Mouse (Mus musculus) hindbrain, embryonic 12.5 days (tissue): ENCODE results near the gene Adgrl3. TPM values are rescaled to one million over a fixed set of nuclear protein-coding genes. Genes with fewer than 3 reads are reported as not detected.
A peak's percentile ranks its signal among the peaks of the same experiment; 100 is the strongest.
"Not testable (repeated sequence)": the region's sequence is repeated elsewhere in the genome, so short reads cannot be mapped to it uniquely, and the experiment has no call there.

ENCODE experiments used
- ATAC-seq: fragments of 200-750 bp; cut with Nextera tagmentation; 2 replicates; pipeline ENCODE4 v1.8.0; 2017; ENCODE audit warnings: moderate TSS enrichment; ENCODE audit not compliant: low FRiP score
- H3K27ac ChIP-seq: fragments of 300-500 bp; sonication (generic); 2 replicates; pipeline ENCODE4 v1.5.1; 2016; ENCODE audit warnings: mild to moderate bottlenecking
- H3K27me3 ChIP-seq: fragments of 300-500 bp; sonication (generic); 2 replicates; pipeline ENCODE4 v1.6.1; 2016; ENCODE audit warnings: mild to moderate bottlenecking
- H3K36me3 ChIP-seq: fragments of 300-500 bp; sonication (generic); 2 replicates; pipeline ENCODE4 v1.6.1; 2016; ENCODE audit warnings: mild to moderate bottlenecking
- H3K4me1 ChIP-seq: fragments of 300-500 bp; sonication (generic); 2 replicates; pipeline ENCODE4 v1.6.1; 2016
- H3K4me2 ChIP-seq: fragments of 300-500 bp; sonication (generic); replicated peaks from 2 replicates; pipeline ENCODE4 v1.6.1; 2016; ENCODE audit warnings: mild to moderate bottlenecking
- H3K4me3 ChIP-seq: fragments of 300-500 bp; sonication (generic); 2 replicates; pipeline ENCODE4 v1.5.1; 2016; ENCODE audit warnings: mild to moderate bottlenecking
- H3K9ac ChIP-seq: fragments of 300-500 bp; sonication (generic); 2 replicates; pipeline ENCODE4 v1.6.1; 2016; ENCODE audit warnings: mild to moderate bottlenecking, moderate library complexity
- H3K9me3 ChIP-seq: fragments of 300-500 bp; sonication (generic); replicated peaks from 2 replicates; pipeline ENCODE4 v1.6.1; 2016; ENCODE audit warnings: mild to moderate bottlenecking
- WGBS: fragments of 180-500 bp; shearing (Covaris S2); methylation state at CpG from one replicate; pipeline ENCODE4 v1.1.7; 2016; 5-methylcytosine and 5-hydroxymethylcytosine counted together
- polyA plus RNA-seq: library from polyadenylated mRNA; unstranded; fragments of >200 nt; fragmentation: Nextera tagmentation; extraction: Ambion mirVana; gene quantifications from 2 replicates; pipeline ENCODE4 v1.2.1, GENCODE M21; 2016

The Adgrl3 gene
- polyA plus RNA-seq, 1 experiment from 2014 or later = 54.9 TPM

DNA sequence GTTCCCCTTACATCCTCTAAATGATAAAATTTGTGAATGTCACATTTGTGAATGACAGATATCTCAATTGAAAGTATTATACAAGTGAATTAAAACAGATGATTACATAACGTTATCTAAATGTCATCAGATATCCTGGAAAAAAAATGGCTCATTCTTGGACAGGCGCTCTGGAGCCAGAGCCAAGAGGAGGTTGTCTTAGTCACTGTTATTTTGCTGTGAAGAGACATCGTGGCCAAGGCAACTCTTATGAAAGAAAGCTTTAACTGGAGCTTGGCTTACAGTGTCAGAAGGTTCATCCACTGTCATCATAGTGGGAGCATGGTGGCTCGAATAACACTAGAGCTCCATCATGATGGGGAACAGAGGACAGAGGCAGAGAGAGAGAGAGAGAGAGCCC is 511.7 kb downstream of the Adgrl3 start:
- 94% methylated on average over 4 of the region's 4 CpGs for WGBS

DNA sequence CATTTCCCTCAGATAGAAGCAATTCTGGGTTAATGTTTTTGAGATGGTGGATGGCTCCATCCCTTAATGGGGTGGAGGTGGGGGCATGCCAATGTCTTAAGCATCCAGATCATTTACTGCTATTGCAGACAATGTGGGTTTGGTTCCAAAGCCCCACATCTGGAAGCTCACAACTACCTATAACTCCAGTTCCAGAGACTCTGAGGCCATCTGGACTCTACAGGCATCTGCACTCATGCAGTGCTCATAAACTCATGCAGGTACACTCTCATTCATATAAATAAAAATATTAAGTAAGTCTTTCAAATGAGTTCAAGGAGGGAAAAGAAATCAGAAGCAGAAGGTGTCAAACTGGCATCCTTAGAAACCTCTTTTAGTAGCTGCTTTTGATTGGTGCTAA is 530.3 kb downstream of the Adgrl3 start:
- Histone ChIP-seq H3K9me3 (no peaks in the 10 kb centered on the region), H3K27me3 (no peaks in the 10 kb centered on the region)

More for the DNA sequence above, 511.7 kb downstream of the Adgrl3 start:
- ATAC-seq = no peak
- Histone ChIP-seq H3K9me3 (no peaks in the 10 kb centered on the region), H3K9ac (no peak overlapping the region), H3K27ac (no peak overlapping the region), H3K36me3 (no peaks in the 10 kb centered on the region), H3K4me2 (no peak overlapping the region), H3K27me3 (no peaks in the 10 kb centered on the region), H3K4me1 (no peaks in the 10 kb centered on the region), H3K4me3 (no peak overlapping the region)

DNA sequence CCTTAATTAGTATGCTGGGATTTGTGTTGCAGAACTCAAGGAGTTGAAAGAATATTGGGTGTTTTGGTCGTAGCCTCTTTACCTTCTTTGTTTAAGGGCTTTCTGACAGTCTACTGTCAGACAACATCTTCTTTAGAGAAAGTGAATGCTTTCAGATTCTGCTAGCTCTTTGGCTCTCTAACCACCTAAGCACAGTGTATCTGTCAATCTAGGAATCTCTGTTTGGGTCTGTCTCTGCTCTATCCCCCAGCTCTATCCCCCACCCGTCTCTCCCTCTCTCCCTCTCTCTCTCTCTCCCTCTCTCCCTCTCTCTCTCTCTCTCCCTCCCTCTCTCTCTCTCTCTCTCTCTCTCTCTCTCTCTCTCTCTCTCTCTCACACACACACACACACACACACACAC is 535.2 kb downstream of the Adgrl3 start:
- H3K4me1 ChIP-seq, ATAC-seq, H3K27ac ChIP-seq, H3K36me3 ChIP-seq, H3K27me3 ChIP-seq, H3K9ac ChIP-seq, H3K4me3 ChIP-seq, H3K4me2 ChIP-seq, H3K9me3 ChIP-seq: not testable (repeated sequence)
- WGBS = 74% methylated on average over 2 of the region's 2 CpGs

More for the DNA sequence above, 530.3 kb downstream of the Adgrl3 start:
- no peak overlapping the region for H3K4me3 ChIP-seq
- H3K9ac ChIP-seq = no peak overlapping the region
- H3K27ac ChIP-seq = no peak overlapping the region
- ATAC-seq = no peak
- no peaks in the 10 kb centered on the region for H3K4me1 ChIP-seq
- H3K36me3 ChIP-seq = no peaks in the 10 kb centered on the region
- no peak overlapping the region for H3K4me2 ChIP-seq

DNA sequence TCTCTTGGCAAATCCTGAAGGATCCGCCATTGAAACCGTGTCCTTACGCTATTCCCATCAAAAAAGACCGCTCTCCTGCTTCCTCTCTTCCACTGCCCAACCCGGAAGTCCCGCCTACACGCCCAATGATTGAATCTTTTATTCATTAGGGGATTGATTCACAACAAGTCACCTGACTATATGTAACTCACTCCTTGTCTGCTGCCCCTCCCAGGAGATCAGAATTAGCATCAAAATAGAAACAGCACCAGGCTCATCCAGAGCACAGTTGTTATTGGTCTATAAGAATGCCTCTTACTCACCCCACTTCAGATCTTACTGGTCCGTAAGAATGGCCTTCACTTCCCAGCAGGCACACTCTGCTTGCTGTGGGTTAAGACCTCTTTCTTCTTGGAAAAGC is 536.1 kb downstream of the Adgrl3 start:
- peak; percentile 73 for ATAC-seq
- H3K4me3 ChIP-seq = no peak overlapping the region
- 68% methylated on average over 8 of the region's 8 CpGs for WGBS

DNA sequence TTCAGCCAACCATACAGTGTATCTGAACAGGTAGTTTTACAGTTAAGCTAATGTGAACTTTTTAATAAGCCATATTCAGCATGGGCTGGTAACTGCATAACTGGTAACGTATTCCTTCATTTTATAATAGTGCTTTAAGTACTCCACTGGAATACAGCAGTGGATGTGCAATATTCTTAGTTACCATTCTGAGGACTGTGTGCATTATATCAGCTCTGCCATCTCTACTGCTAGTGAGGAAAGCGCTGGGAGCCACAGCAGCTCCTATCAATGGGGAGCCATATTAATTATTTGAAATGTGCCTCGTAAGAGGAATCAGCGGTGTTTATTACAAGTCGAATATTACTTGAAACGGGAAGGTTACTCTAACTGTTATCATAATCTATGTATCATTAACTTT is 539.0 kb downstream of the Adgrl3 start:
- H3K4me1 ChIP-seq = no peaks in the 10 kb centered on the region
- WGBS = 91% methylated on average over 6 of the region's 6 CpGs
- H3K4me2 ChIP-seq = no peak overlapping the region
- no peak for ATAC-seq
- H3K27ac ChIP-seq = no peak overlapping the region
- H3K36me3 ChIP-seq = no peaks in the 10 kb centered on the region
- no peaks in the 10 kb centered on the region for H3K9me3 ChIP-seq
- H3K9ac ChIP-seq = no peak overlapping the region
- H3K27me3 ChIP-seq = no peaks in the 10 kb centered on the region
- H3K4me3 ChIP-seq = no peak overlapping the region

More for the DNA sequence above, 536.1 kb downstream of the Adgrl3 start:
- H3K9me3 ChIP-seq = no peaks in the 10 kb centered on the region
- no peaks in the 10 kb centered on the region for H3K36me3 ChIP-seq
- no peak overlapping the region for H3K9ac ChIP-seq
- H3K27me3 ChIP-seq = no peaks in the 10 kb centered on the region
- no peak overlapping the region for H3K4me2 ChIP-seq
- no peaks in the 10 kb centered on the region for H3K4me1 ChIP-seq
- no peak overlapping the region for H3K27ac ChIP-seq

DNA sequence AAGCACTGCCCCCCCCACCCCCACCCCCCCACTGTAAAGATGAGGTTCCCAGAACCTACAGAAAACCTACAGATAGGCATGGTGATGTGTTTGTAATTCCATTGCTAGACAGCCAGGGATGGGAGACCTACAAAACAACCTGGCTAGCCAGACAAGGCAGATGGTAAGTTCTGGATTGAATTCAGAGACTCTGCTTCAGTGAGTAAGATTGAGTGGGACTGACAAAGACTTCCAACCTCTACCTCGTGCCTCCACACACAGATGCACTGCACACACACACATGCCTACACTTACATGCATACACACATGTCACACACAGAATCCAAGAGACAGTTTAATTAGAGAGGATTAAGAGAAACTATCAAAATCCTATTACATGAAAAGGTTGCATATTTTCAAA is 544.4 kb downstream of the Adgrl3 start:
- Histone ChIP-seq H3K4me3 (no peak overlapping the region), H3K9me3 (no peaks in the 10 kb centered on the region), H3K4me2 (no peak overlapping the region), H3K4me1 (no peaks in the 10 kb centered on the region), H3K27ac (no peak overlapping the region), H3K9ac (no peak overlapping the region), H3K27me3 (no peaks in the 10 kb centered on the region), H3K36me3 (no peaks in the 10 kb centered on the region)
- WGBS = 63% methylated on average over 1 of the region's 1 CpGs
- no peak for ATAC-seq

DNA sequence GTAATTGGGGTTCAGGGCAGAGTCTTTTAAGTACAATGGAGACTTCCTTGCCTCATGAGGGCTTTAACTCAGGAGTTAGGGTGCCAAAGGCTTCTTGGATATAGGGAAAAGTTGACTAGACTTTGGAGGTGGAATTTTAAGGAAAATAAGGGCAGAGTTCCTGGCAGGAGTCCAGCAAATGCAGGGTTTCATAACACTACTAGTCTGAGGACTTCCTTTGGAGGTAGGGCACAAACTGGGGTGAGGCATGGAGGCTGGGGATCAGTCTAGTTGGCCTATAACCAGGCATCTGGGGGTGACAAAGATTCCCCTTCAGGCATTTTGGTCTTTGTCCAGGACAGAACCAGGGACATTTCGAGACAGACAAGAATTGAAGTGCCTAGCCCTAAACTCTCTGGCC is 546.6 kb downstream of the Adgrl3 start:
- Histone ChIP-seq H3K27ac (no peak overlapping the region), H3K4me3 (no peak overlapping the region), H3K27me3 (no peaks in the 10 kb centered on the region), H3K4me1 (no peaks in the 10 kb centered on the region), H3K36me3 (no peaks in the 10 kb centered on the region), H3K9ac (no peak overlapping the region), H3K9me3 (no peaks in the 10 kb centered on the region), H3K4me2 (no peak overlapping the region)
- ATAC-seq = no peak
- 94% methylated on average over 1 of the region's 1 CpGs for WGBS

DNA sequence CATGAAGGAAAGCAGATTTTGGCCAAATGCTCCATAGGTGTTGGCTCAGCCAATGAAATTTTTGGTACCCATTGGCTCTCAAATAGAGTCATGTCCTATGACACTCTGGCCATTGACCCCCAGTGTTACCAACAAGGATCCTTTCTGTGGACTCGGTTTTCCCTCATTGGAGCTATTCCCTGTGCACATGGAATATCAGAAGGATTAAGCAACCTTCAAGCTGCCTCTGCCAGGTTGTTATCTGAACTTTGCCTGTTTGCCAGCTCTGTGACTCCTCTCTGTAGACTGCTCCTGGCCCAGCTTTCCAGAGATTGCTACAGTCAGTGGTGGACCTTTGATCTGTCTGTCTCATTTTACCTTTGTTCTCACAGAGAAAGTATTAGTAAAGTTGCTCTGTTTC is 548.8 kb downstream of the Adgrl3 start:
- Histone ChIP-seq H3K4me3 (no peak overlapping the region), H3K36me3 (no peaks in the 10 kb centered on the region), H3K4me1 (no peaks in the 10 kb centered on the region), H3K27ac (no peak overlapping the region), H3K27me3 (no peaks in the 10 kb centered on the region), H3K9ac (no peak overlapping the region), H3K4me2 (no peak overlapping the region), H3K9me3 (no peaks in the 10 kb centered on the region)
- 70% methylated on average over 1 of the region's 1 CpGs for WGBS
- ATAC-seq = no peak

DNA sequence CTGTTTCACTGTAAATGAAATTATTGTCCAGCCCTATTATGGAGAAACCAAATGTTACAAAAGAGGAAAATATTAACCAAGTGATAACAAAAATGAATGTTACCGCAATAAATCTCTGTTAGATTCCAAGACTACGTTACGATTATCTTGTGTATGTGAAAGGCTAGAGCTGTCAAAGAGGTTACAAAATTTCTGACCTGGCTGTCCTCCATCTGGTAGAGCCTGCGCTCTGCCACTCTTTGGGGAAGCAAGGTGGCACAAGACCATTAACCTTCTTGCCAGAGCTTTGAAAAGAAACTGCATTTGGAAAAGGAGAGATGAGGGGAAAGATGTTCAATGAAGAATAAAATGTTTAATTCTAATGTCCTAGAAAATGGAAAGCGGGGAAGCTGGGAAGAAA is 562.9 kb downstream of the Adgrl3 start:
- Histone ChIP-seq H3K27ac (no peak overlapping the region), H3K4me3 (no peak overlapping the region), H3K9me3 (no peaks in the 10 kb centered on the region), H3K27me3 (no peaks in the 10 kb centered on the region), H3K4me1 (no peaks in the 10 kb centered on the region), H3K9ac (no peak overlapping the region), H3K36me3 (no peaks in the 10 kb centered on the region), H3K4me2 (no peak overlapping the region)
- ATAC-seq = no peak
- 81% methylated on average over 5 of the region's 5 CpGs for WGBS

DNA sequence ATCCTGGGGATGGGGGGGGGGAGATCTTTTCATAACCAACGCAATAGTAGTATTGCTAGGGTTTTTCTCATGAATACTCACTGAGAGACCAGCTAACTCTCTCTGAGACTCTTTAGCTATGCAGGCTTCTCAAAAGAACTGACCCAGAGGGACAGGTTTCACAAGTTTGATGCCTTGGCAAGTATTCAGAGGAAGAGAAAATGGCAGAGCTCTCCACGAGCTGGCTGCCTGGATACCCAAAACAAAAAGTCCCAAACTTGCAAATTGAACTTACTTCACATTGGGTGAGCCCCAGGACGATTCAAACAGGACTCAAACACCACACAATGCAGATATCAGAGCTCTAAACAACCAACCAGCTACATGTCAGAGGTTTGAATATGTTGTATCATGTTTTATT is 563.5 kb downstream of the Adgrl3 start:
- H3K4me2 ChIP-seq = no peak overlapping the region
- H3K4me1 ChIP-seq = no peaks in the 10 kb centered on the region
- ATAC-seq = no peak
- no peak overlapping the region for H3K27ac ChIP-seq
- WGBS = 21% methylated on average over 3 of the region's 3 CpGs
- no peak overlapping the region for H3K9ac ChIP-seq
- no peak overlapping the region for H3K4me3 ChIP-seq
- H3K27me3 ChIP-seq = no peaks in the 10 kb centered on the region
- H3K36me3 ChIP-seq = no peaks in the 10 kb centered on the region
- H3K9me3 ChIP-seq = no peaks in the 10 kb centered on the region

DNA sequence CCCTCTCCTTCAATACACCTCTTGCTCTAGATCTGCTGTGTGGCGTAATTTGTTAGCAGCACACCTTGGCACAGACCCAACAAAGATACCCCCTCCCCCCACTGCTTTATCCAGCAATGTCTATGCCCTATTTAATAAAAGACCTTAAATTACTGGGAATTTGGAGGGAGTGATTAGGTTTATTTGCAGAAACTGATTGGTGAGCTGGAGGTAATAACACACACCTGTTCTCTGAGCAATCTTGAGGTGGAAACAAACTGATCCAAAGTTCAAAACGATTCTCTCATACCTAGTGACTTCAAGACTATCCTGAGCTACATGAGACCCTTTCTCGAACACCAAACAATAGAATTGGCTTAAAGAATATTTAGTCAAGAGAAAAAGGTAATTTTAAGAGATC is 565.0 kb downstream of the Adgrl3 start:
- H3K9ac ChIP-seq = no peak overlapping the region
- no peak overlapping the region for H3K4me3 ChIP-seq
- H3K27me3 ChIP-seq = no peaks in the 10 kb centered on the region
- H3K4me2 ChIP-seq = no peak overlapping the region
- H3K36me3 ChIP-seq = no peaks in the 10 kb centered on the region
- H3K4me1 ChIP-seq = no peaks in the 10 kb centered on the region
- no peak overlapping the region for H3K27ac ChIP-seq
- ATAC-seq = no peak
- WGBS = 88% methylated on average over 3 of the region's 3 CpGs
- no peaks in the 10 kb centered on the region for H3K9me3 ChIP-seq

DNA sequence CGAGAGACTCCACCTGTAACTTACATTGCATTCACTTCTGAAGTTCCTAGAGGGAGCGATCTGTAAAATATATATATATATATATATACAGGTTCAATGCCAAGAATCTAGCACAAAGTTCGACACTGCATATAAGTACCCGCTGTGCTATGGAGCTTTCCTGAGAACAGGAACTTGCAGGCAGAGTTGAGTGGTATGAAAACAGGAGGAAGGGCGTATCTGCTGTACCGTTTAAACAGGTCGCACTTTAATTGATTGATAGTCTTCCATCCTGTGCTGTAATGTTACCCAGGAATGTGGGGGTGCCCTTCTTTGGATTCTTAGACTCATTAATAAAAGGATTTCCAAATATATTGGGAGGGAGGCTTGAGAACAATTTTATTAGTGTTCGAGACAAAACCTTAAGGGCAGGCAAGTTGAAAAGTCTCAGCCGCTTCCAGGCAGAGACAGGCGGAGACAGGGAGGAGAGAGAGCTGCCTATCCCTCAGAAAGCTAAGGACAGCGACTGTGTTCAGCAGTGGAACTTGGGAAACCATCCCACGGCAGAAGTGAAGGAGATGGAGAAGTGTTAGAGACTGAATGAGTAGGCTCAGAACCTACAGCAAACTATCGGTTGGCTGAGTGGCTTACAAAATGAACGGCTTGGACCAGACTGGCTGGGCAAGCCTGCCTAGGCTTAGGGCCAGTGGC is 570.2 kb downstream of the Adgrl3 start:
- Histone ChIP-seq H3K27me3 (no peaks in the 10 kb centered on the region), H3K9ac (no peak overlapping the region), H3K4me2 (no peak overlapping the region), H3K9me3 (no peaks in the 10 kb centered on the region), H3K27ac (no peak overlapping the region), H3K4me1 (0 out of 2 replicates have a peak, but pooled peaks cover 2% of the 10 kb centered on the region), H3K4me3 (no peak overlapping the region), H3K36me3 (no peaks in the 10 kb centered on the region)
- ATAC-seq = no peak
- 84% methylated on average over 14 of the region's 14 CpGs for WGBS

DNA sequence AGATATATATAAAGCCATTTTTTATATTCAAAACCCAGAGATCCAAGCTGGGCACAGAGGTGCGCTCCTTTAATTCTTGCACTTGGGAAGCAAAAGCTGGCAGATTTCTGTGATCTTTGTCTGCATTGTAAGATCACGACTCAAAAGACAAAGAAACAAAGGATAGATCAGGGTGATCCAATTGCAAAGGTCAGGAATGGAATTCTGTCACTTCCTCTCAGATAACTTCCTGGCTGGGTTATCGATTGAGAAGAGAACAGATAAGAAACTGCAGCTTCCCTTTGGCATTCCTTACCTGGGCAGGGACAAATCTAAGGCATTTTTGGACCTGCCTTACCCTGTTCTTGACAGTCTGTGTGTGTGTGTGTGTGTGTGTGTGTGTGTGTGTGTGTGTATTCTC is 571.5 kb downstream of the Adgrl3 start:
- H3K4me1 ChIP-seq = 0 out of 2 replicates have a peak, but pooled peaks cover 2% of the 10 kb centered on the region
- no peak overlapping the region for H3K4me2 ChIP-seq
- WGBS = 43% methylated on average over 3 of the region's 3 CpGs
- no peak overlapping the region for H3K27ac ChIP-seq
- ATAC-seq = no peak
- no peaks in the 10 kb centered on the region for H3K36me3 ChIP-seq
- H3K27me3 ChIP-seq = no peaks in the 10 kb centered on the region
- H3K9me3 ChIP-seq = no peaks in the 10 kb centered on the region
- H3K4me3 ChIP-seq = no peak overlapping the region
- no peak overlapping the region for H3K9ac ChIP-seq
